Mouse (Mus musculus): ENCODE results near the gene Olfr555. TPM values are rescaled to one million over a fixed set of nuclear protein-coding genes. Genes with fewer than 3 reads are reported as not detected.
A peak's percentile ranks its signal among the peaks of the same experiment; 100 is the strongest.
"Not testable (repeated sequence)": the region's sequence is repeated elsewhere in the genome, so short reads cannot be mapped to it uniquely, and the experiment has no call there.

Gene Olfr555
- not detected for total RNA-seq (2021)
- long read RNA-seq, experiment 1 = 0 reads
- long read RNA-seq, experiment 2 = 0 reads

DNA sequence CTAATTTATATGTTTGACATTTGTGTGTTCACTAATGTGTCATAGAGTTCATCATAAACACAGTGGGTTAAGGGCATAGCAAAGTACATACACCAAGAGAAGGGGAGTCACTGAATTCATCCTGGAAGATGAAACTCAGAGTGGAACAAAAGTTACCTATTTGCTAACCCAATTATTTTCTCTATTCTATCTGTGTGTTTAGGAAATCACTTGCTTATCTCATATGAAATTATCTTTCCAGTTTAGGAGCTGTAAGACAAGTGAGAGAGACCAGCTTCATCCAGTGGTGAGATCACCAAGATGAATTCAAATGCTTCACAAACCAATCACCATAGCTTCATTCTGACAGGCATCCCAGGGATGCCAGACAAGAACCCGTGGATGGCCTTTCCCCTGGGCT is at the start of gene Olfr555:
TSS of gene Olfr555 (plus strand) at position 301 of the 400 bp plus-strand sequence.
- DNase-seq = no peak

DNA sequence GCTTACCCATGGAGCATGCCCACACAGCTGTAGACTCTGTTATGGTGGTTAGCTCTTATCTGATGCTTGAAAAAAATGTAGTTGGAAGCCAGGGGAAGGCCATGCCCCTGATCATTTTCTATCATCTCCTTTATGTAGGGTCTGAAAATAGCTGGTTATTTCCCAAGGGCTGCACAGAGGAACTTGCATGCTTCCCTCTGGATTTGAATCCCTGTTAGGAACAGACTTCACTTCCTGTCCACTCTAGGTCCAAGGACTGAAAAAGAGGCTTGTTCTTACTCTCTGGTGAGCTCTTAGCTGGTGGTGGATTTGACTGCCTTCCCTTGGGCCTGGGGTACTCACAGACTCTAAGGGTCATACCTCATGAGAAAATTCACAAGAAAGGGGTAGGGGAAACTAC is 40.5 kb upstream of the Olfr555 start, which contains the start of gene Olfr553:
TSS of gene Olfr553 (minus strand) at position 101 of the 400 bp plus-strand sequence.
- no peak for DNase-seq

DNA sequence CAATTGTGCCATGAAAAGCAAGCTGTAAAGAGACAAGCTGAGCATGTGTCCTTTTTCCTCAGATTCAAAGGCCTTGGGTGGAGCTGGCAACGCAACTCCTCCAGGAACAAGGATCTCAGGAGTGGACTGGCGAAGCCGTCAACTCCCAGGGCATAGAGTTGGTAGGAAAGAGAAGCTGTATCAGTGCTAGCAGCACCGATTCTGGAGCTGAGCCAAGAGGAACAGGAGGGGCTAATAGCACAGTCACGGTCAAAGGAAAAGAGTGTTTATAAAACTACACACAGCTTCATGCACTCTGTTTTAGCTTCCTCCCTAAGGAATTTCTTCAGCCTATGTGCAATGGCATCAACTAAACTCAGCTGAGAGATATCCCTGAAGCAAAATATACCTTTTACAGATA is 39.0 kb upstream of the Olfr555 start:
- peak; percentile 10 for DNase-seq

DNA sequence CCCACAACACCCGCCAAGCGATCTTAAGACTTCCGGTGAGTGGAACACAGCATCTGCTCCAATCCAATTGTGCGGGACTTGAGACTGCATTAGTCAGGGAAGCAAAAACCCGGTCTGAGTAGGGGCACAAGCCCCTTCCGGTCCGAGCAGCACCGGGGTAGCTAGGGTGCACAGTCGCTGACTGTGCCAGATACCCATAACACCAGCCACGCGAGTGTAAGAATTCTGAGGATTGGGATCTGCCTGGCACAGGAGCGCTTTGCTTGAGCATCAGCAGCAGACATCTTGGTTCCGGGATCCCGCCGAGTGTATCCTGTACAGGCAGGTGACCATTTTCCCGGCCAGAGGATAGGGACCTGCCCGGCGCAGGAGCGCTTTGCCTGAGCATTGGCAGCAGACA is 38.3 kb upstream of the Olfr555 start:
- not testable (repeated sequence) for DNase-seq

DNA sequence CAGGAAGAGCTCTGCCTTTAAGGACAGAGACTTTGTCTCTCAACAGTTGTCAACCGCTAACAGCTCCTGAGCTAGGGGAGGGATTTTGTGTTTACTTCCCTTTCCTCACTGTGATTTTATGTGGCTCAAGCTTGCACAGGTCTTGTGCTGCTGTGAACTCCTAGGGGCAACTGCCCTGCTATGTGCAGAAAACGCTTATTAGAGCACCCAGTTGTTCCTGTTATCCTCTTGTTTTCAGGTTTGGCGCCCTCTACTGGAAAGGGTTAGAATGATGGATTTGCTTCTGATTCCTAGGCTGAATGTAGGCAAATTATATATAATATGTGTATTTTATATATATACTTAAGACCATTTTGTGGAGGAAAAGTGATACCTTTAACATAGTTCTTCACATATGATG is 22.0 kb upstream of the Olfr555 start:
- peak; percentile 14 for DNase-seq

DNA sequence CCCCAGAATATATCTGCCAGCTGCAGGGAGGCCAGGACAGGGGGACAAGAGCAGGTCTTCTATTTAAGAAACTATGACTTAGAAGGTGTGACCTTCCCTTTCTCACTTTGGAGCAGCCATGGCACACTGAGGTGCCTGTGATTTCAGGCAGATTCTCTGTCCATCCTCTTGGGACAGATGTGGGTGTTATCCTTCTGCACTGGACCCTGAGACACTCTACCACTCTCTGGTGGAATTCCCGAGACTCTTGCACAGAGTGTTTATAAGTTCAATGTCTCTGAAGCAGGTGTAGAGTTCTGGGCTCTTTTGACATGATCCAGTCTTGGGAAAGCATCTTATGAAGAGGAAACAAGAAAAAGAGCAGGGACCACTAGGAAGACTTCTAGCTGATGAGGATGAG is 20.5 kb upstream of the Olfr555 start, which contains the start of gene Olfr554:
TSS of gene Olfr554 (plus strand) at position 301 of the 400 bp plus-strand sequence.
- DNase-seq = no peak

DNA sequence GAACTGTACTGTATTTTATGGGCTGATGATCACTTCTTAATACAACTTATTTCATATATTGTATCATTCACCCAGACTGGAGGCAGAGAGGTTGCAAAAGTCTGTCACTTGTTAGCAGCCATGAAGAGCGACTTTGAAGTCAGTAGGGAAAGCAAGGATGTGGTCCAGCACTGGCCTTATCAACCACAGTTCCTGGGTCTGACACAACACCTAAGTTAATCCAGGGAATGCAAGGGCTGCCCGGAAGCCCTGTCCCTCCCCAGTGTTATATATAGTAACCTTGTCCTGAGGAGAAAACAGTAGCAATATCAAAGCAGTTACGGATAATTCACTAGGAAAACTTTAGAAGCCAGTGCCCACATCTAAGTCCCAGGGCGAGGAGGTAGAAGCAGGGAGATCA is 13.7 kb upstream of the Olfr555 start:
- not testable (repeated sequence) for DNase-seq

DNA sequence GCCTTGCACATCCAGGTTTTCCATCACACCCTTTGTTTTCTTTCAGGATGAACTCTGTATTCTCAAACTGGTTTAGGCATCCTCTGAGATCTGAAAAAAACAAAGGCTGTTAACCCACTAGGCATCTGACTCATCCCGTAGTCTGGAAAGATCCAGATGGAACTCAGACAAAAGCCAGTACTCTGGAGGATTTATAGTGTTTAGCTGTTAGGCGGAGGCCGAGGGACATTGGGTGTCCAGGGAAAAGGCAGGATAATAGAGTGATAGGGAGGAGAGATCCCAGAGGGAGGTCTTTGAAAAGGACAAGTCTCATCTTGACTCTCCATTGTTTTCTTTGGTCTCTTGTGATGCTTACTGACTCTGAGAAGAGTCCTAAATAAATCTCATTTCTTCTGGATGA is 6.0 kb downstream of the Olfr555 start, which contains the start of gene Olfr556:
TSS of gene Olfr556 (plus strand) at position 301 of the 400 bp plus-strand sequence.
- no peak for DNase-seq

DNA sequence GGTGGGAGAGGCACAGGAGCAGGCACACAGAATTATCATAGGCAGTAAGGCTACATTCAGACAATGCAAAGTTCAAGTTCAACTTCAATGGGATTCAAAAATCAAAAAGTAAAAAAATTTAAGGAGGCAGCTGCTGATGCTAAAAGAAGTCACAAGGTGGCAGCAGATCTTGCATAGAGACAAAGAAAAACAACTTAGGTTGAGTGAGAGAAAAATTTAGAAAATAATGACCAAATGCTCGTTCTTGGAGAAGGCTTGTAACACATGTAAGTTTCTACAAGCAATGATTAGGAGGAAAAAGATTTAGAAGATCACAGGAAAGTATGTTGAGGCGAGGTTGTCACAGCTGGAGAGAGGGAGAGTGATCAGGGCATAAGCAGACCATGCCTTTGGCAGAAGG is 6.8 kb downstream of the Olfr555 start:
- DNase-seq = no peak

DNA sequence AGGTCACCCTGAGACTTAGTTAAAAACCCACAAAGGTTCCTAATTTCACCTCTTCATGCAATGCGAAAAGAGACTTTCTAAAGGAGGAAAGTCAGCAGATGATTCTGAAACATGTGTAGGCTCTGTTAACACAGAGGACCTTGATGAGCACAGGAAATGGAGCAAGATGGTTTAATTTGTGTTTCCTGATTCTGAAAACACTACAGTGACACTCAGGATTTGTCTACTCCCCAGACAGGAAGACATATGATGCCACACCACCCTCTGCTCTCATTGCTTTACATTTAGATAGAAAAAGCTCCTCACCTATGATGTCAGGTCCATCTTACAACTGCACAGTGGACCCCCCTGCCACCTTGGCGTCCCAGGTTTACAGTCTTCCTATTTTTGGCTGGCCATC is 17.6 kb downstream of the Olfr555 start:
- DNase-seq = no peak

DNA sequence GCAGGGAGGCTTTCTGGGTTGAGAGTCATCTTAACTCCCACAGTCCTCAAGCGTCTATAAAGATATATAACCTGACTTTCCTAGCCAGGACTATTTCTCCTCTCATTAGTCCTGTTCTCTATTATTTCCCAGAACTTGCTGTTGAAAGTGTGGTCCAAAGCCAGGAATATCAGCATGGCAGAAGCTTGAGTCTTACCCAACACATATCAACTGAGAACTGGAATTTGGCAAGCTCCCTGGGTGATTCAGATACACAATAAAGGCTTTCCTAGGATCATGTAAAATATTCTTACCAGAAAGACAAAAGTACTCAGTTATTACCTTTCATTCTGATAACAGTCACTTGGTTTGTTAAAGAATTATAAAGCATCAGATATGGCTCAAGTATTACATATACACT is 23.3 kb downstream of the Olfr555 start:
- no peak for DNase-seq

DNA sequence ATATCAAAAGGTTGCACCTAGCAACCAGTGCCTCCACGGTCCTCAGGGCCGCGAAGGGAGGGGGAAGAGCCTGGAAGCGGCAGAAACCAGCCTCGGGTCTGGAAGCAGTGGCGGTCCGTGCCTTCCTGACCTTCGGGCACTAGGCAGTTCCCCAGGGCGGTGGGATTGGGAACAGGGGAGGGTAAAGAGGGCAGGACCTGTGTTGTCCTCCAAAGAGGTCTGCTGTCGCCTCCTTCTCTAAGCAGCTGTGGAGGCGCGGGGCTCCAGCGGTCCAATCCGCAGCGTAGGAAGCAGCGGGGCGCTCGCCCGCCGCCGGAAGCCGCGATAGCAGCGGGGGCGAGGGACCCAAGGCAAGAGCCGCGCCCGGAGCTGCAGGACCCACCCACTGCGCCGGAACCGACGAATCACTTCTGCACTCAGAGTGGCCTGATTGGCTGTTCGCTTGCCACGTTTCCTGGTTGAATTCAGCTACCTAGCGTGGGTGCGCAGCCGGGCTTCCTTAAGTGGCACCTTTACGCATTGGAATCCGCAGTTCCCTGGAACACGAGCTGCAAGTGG is 28.4 kb downstream of the Olfr555 start, which contains the start of gene Trim68:
TSS of gene Trim68 (minus strand) at position 384 of the 558 bp plus-strand sequence.
- DNase-seq = peak; percentile 87

DNA sequence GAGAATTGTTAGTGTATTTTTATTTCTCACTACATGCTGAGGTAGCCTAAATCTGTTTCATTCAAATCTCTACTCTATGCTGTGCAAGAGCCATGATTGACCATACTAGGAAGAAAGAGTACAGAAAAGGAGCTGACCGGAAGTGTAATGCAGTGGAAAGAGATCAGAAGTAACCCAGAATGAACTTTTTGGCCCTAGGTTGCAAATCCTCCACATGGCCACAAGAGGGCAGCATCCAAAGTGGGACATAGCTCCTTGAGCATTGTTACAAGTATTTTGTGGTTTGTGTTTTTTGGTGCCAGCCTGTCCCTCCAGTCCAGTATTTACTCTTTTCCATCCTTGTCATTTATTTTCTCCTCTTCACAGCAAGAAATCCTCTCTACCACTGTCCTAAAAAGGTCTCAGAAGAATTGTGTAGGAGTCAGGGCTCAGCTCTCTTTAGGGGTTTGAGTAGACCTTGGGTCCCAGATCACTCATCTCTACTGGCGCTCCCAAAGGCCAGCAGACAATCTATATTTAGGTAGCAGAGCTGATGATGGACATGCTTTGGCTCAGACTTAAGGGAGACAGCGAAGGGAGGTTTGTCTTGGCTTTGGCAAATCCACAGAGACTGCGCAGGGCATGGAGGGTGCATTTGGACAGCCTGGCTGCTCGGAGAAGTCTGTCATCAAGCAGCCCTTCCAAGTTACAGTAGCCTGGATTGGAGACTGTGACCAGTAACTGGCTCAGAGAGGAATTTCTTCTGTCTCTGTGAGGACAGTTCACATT is 36.9 kb downstream of the Olfr555 start, which contains the start of gene Olfr557:
TSS of gene Olfr557 (plus strand) at position 553 of the 768 bp plus-strand sequence.
- DNase-seq = peak; percentile 10

DNA sequence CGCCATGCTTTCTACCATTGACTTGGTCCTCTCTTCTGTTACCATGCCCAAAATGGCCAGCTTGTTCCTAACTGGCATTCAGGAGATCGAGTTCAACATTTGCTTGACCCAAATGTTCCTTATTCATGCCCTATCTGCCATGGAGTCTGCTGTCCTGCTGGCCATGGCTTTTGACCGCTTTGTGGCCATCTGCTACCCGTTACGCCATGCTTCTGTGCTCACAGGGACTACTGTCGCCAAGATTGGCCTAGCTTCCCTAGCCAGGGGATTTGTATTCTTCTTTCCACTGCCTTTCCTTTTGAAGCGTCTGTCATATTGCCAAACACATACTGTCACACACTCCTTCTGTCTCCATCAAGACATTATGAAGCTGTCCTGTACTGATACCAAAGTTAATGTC is 39.8 kb downstream of the Olfr555 start:
- no peak for DNase-seq

DNA sequence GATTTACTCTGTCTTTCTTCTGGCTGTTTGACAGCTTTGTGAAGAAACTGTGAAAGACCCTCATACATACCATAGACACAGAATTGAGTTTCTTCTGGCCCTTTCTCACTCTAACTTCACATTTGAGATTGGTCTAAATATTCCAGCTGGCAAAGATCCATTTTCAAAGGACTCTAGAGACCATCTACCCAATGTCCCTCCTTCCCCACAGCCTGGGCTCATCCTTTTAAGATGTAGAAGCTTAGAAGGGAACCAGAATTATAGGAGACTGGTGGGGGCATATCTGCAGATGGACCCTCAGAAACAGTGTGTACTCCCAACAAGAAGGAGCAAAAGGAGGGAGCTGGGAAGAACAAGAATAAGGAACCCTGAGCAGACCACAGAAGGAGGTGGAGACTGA is 43.3 kb downstream of the Olfr555 start, which contains the start of gene Olfr558:
TSS of gene Olfr558 (plus strand) at position 301 of the 400 bp plus-strand sequence.
- DNase-seq = no peak

Other genes with a start within 250 kb of the Olfr555 start
- 10 to 100 TPM; 25.5 to 30.0 TPM for gene Rrm1, start 217.1 kb upstream of the Olfr555 start, total RNA-seq (2021)
- not detected for gene Olfr543, start 177.1 kb upstream of the Olfr555 start, total RNA-seq (2021)
- not detected for gene Olfr544, start 170.5 kb upstream of the Olfr555 start, total RNA-seq (2021)
- not detected for gene Olfr545, start 159.2 kb upstream of the Olfr555 start, total RNA-seq (2021)
- gene Olfr547, start 124.1 kb upstream of the Olfr555 start, total RNA-seq (2021) = not detected
- gene Olfr548-ps1, start 117.9 kb upstream of the Olfr555 start, total RNA-seq (2021) = not detected
- not detected for gene Olfr549, start 109.0 kb upstream of the Olfr555 start, total RNA-seq (2021)
- 1 to 10 TPM; 4.4 to 4.6 TPM for gene Trim21, start 93.3 kb upstream of the Olfr555 start, total RNA-seq (2021)
- gene Olfr550, start 87.4 kb upstream of the Olfr555 start, total RNA-seq (2021) = under 1 TPM; 0.09 TPM
- gene Olfr551, start 66.9 kb upstream of the Olfr555 start, total RNA-seq (2021) = not detected
- under 1 TPM in 1 of 2 experiments, not detected in 1; 0.07 TPM for gene Olfr552, start 61.1 kb upstream of the Olfr555 start, total RNA-seq (2021)
- gene Olfr553, start 40.6 kb upstream of the Olfr555 start, total RNA-seq (2021) = not detected
- gene Olfr554, start 20.4 kb upstream of the Olfr555 start, total RNA-seq (2021) = not detected
- gene Olfr556, start 6.1 kb downstream of the Olfr555 start, total RNA-seq (2021) = not detected
- 1 to 10 TPM; 4.7 to 6.6 TPM for gene Trim68, start 28.5 kb downstream of the Olfr555 start, total RNA-seq (2021)
- gene Olfr557, start 37.1 kb downstream of the Olfr555 start, total RNA-seq (2021) = not detected
- gene Olfr558, start 43.4 kb downstream of the Olfr555 start, total RNA-seq (2021) = 1 to 10 TPM; 3.4 to 3.8 TPM
- not detected for gene Olfr33, start 60.2 kb downstream of the Olfr555 start, total RNA-seq (2021)
- not detected for gene Olfr559, start 68.7 kb downstream of the Olfr555 start, total RNA-seq (2021)
- gene Olfr560, start 100.5 kb downstream of the Olfr555 start, total RNA-seq (2021) = not detected
- gene Olfr78, start 100.6 kb downstream of the Olfr555 start, total RNA-seq (2021) = 1 to 10 TPM; 1.3 to 1.4 TPM
- not detected for gene Olfr561, start 112.4 kb downstream of the Olfr555 start, total RNA-seq (2021)
- not detected for gene Olfr564, start 144.7 kb downstream of the Olfr555 start, total RNA-seq (2021)
- not detected for gene Olfr566, start 199.9 kb downstream of the Olfr555 start, total RNA-seq (2021)
- gene Olfr568, start 218.3 kb downstream of the Olfr555 start, total RNA-seq (2021) = not detected
- gene Olfr569, start 232.1 kb downstream of the Olfr555 start, total RNA-seq (2021) = not detected
- not detected for gene Olfr570, start 235.8 kb downstream of the Olfr555 start, total RNA-seq (2021)